Mouse (Mus musculus): Measurements from ENCODE around the gene Ryr3. TPM values are rescaled to one million over a fixed set of nuclear protein-coding genes. Genes with fewer than 3 reads are reported as not detected.

The Ryr3 gene
- polyA plus RNA-seq, 1 experiment from 2014 or later = 4.3 TPM

- Histone ChIP-seq H3K9ac (no peak overlapping the region), H3K9me3 (replicated peaks) (no peaks in the 10 kb centered on the region), H3K27ac (ENCODE audit: poor library complexity, severe bottlenecking) (no peak overlapping the region), H3K27me3 (replicated peaks) (peaks cover under 1% of the 10 kb centered on the region; the same call in 1 of the 2 replicates), H3K4me2 (no peak overlapping the region), H3K36me3 (no peaks in the 10 kb centered on the region), H3K4me3 (no peak overlapping the region), H3K4me1 (replicated peaks) (no peaks in the 10 kb centered on the region)
- 16% methylated on average over 6 of the region's 6 CpGs for WGBS
- ATAC-seq (ENCODE audit: insufficient number of reproducible peaks, low FRiP score) = no peak
Measured at GRCm38 (mm10) chr2:112774762-112775161, 442.1 kb downstream of the Ryr3 start.

- Histone ChIP-seq H3K9ac (no peak overlapping the region), H3K9me3 (replicated peaks) (no peaks in the 10 kb centered on the region), H3K27ac (ENCODE audit: poor library complexity, severe bottlenecking) (no peak overlapping the region), H3K27me3 (replicated peaks) (no peaks in the 10 kb centered on the region), H3K4me3 (no peak overlapping the region), H3K4me1 (replicated peaks) (no peaks in the 10 kb centered on the region), H3K4me2 (no peak overlapping the region), H3K36me3 (no peaks in the 10 kb centered on the region)
- no peak for ATAC-seq (ENCODE audit: insufficient number of reproducible peaks, low FRiP score)
- 72% methylated on average over 5 of the region's 5 CpGs for WGBS
Measured at GRCm38 (mm10) chr2:112767665-112768064, 449.2 kb downstream of the Ryr3 start.

- Histone ChIP-seq H3K36me3 (no peaks in the 10 kb centered on the region), H3K27ac (ENCODE audit: poor library complexity, severe bottlenecking) (no peak overlapping the region), H3K4me2 (no peak overlapping the region), H3K9me3 (replicated peaks) (no peaks in the 10 kb centered on the region), H3K4me1 (replicated peaks) (no peaks in the 10 kb centered on the region), H3K4me3 (no peak overlapping the region), H3K9ac (no peak overlapping the region), H3K27me3 (replicated peaks) (no peaks in the 10 kb centered on the region)
- no peak for ATAC-seq (ENCODE audit: insufficient number of reproducible peaks, low FRiP score)
- WGBS = 46% methylated on average over 5 of the region's 5 CpGs
Measured at GRCm38 (mm10) chr2:112765046-112765445, 451.9 kb downstream of the Ryr3 start.

- Histone ChIP-seq H3K4me1 (replicated peaks) (no peaks in the 10 kb centered on the region), H3K9ac (no peak overlapping the region)
- 49% methylated on average over 5 of the region's 5 CpGs for WGBS
Measured at GRCm38 (mm10) chr2:112764274-112764673, 452.6 kb downstream of the Ryr3 start.

GRCm38 (mm10) chr2:112762006-112762405 is 454.9 kb downstream of the Ryr3 start:
- ATAC-seq (ENCODE audit: insufficient number of reproducible peaks, low FRiP score) = no peak
- no peaks in the 10 kb centered on the region for H3K9me3 ChIP-seq (replicated peaks)

More at GRCm38 (mm10) chr2:112764274-112764673, 452.6 kb downstream of the Ryr3 start:
- Histone ChIP-seq H3K27me3 (replicated peaks) (no peaks in the 10 kb centered on the region), H3K4me2 (no peak overlapping the region), H3K36me3 (no peaks in the 10 kb centered on the region), H3K4me3 (no peak overlapping the region), H3K27ac (ENCODE audit: poor library complexity, severe bottlenecking) (no peak overlapping the region), H3K9me3 (replicated peaks) (no peaks in the 10 kb centered on the region)
- no peak for ATAC-seq (ENCODE audit: insufficient number of reproducible peaks, low FRiP score)

GRCm38 (mm10) chr2:112761196-112761913 is 455.5 kb downstream of the Ryr3 start:
- 75% methylated on average over 6 of the region's 6 CpGs for WGBS
- Histone ChIP-seq H3K4me3 (no peak overlapping the region), H3K27me3 (replicated peaks) (no peaks in the 10 kb centered on the region), H3K4me1 (replicated peaks) (no peaks in the 10 kb centered on the region), H3K27ac (ENCODE audit: poor library complexity, severe bottlenecking) (no peak overlapping the region), H3K9me3 (replicated peaks) (no peaks in the 10 kb centered on the region), H3K36me3 (no peaks in the 10 kb centered on the region), H3K4me2 (no peak overlapping the region), H3K9ac (no peak overlapping the region)
- no peak for ATAC-seq (ENCODE audit: insufficient number of reproducible peaks, low FRiP score)

More at GRCm38 (mm10) chr2:112762006-112762405, 454.9 kb downstream of the Ryr3 start:
- Histone ChIP-seq H3K27ac (ENCODE audit: poor library complexity, severe bottlenecking) (no peak overlapping the region), H3K4me3 (no peak overlapping the region), H3K36me3 (no peaks in the 10 kb centered on the region), H3K4me1 (replicated peaks) (no peaks in the 10 kb centered on the region), H3K4me2 (no peak overlapping the region), H3K9ac (no peak overlapping the region), H3K27me3 (replicated peaks) (no peaks in the 10 kb centered on the region)
- WGBS = 65% methylated on average over 2 of the region's 2 CpGs

GRCm38 (mm10) chr2:112760692-112761091 is 456.2 kb downstream of the Ryr3 start:
- 71% methylated on average over 4 of the region's 4 CpGs for WGBS
- Histone ChIP-seq H3K36me3 (no peaks in the 10 kb centered on the region), H3K4me2 (no peak overlapping the region), H3K27ac (ENCODE audit: poor library complexity, severe bottlenecking) (no peak overlapping the region), H3K9ac (no peak overlapping the region), H3K9me3 (replicated peaks) (no peaks in the 10 kb centered on the region), H3K4me3 (no peak overlapping the region), H3K4me1 (replicated peaks) (no peaks in the 10 kb centered on the region), H3K27me3 (replicated peaks) (no peaks in the 10 kb centered on the region)
- ATAC-seq (ENCODE audit: insufficient number of reproducible peaks, low FRiP score) = no peak

GRCm38 (mm10) chr2:112759678-112760077 is 457.2 kb downstream of the Ryr3 start:
- Histone ChIP-seq H3K9me3 (replicated peaks) (no peaks in the 10 kb centered on the region), H3K4me2 (no peak overlapping the region), H3K9ac (no peak overlapping the region), H3K4me1 (replicated peaks) (no peaks in the 10 kb centered on the region), H3K27me3 (replicated peaks) (no peaks in the 10 kb centered on the region), H3K36me3 (no peaks in the 10 kb centered on the region), H3K4me3 (no peak overlapping the region), H3K27ac (ENCODE audit: poor library complexity, severe bottlenecking) (no peak overlapping the region)
- 63% methylated on average over 5 of the region's 5 CpGs for WGBS
- ATAC-seq (ENCODE audit: insufficient number of reproducible peaks, low FRiP score) = no peak

- no peaks in the 10 kb centered on the region for H3K36me3 ChIP-seq
- 89% methylated on average over 2 of the region's 2 CpGs for WGBS
- no peaks in the 10 kb centered on the region for H3K27me3 ChIP-seq (replicated peaks)
- H3K4me3 ChIP-seq = no peak overlapping the region
- ATAC-seq (ENCODE audit: insufficient number of reproducible peaks, low FRiP score) = no peak
- H3K4me1 ChIP-seq (replicated peaks) = no peaks in the 10 kb centered on the region
- no peak overlapping the region for H3K27ac ChIP-seq (ENCODE audit: poor library complexity, severe bottlenecking)
- no peak overlapping the region for H3K4me2 ChIP-seq
- no peaks in the 10 kb centered on the region for H3K9me3 ChIP-seq (replicated peaks)
- H3K9ac ChIP-seq = no peak overlapping the region
Measured at GRCm38 (mm10) chr2:112758732-112759131, 458.2 kb downstream of the Ryr3 start.

- Histone ChIP-seq H3K36me3 (no peaks in the 10 kb centered on the region), H3K9ac (no peak overlapping the region), H3K4me3 (no peak overlapping the region), H3K9me3 (replicated peaks) (no peaks in the 10 kb centered on the region), H3K4me1 (replicated peaks) (no peaks in the 10 kb centered on the region), H3K27me3 (replicated peaks) (no peaks in the 10 kb centered on the region), H3K4me2 (no peak overlapping the region), H3K27ac (ENCODE audit: poor library complexity, severe bottlenecking) (no peak overlapping the region)
- ATAC-seq (ENCODE audit: insufficient number of reproducible peaks, low FRiP score) = no peak
- WGBS = 69% methylated on average over 4 of the region's 4 CpGs
Measured at GRCm38 (mm10) chr2:112753316-112753715, 463.6 kb downstream of the Ryr3 start.

- Histone ChIP-seq H3K36me3 (no peaks in the 10 kb centered on the region), H3K4me3 (no peak overlapping the region), H3K9me3 (replicated peaks) (no peaks in the 10 kb centered on the region), H3K9ac (no peak overlapping the region), H3K4me1 (replicated peaks) (no peaks in the 10 kb centered on the region), H3K4me2 (no peak overlapping the region), H3K27ac (ENCODE audit: poor library complexity, severe bottlenecking) (no peak overlapping the region), H3K27me3 (replicated peaks) (no peaks in the 10 kb centered on the region)
- ATAC-seq (ENCODE audit: insufficient number of reproducible peaks, low FRiP score) = no peak
- WGBS = 77% methylated on average over 5 of the region's 5 CpGs
Measured at GRCm38 (mm10) chr2:112751416-112751815, 465.5 kb downstream of the Ryr3 start.

- ATAC-seq (ENCODE audit: insufficient number of reproducible peaks, low FRiP score) = no peak
- WGBS = 94% methylated on average over 1 of the region's 1 CpGs
- no peaks in the 10 kb centered on the region; the same call in 1 of the 2 replicates for H3K9me3 ChIP-seq (replicated peaks)
Measured at GRCm38 (mm10) chr2:112748532-112748931, 468.4 kb downstream of the Ryr3 start.

More at GRCm38 (mm10) chr2:112748532-112748931, 468.4 kb downstream of the Ryr3 start:
- Histone ChIP-seq H3K27me3 (replicated peaks) (no peaks in the 10 kb centered on the region), H3K4me1 (replicated peaks) (no peaks in the 10 kb centered on the region), H3K36me3 (no peaks in the 10 kb centered on the region), H3K9ac (no peak overlapping the region), H3K27ac (ENCODE audit: poor library complexity, severe bottlenecking) (no peak overlapping the region), H3K4me2 (no peak overlapping the region), H3K4me3 (no peak overlapping the region)

Measured in heart, embryonic 12.5 days (tissue).